Mouse (Mus musculus): ENCODE measurements around the gene Wars.

Gene Wars

GRCm38 (mm10) chr12:108827641-108828040, 66.3 kb downstream of the Wars start:
- no peak for ATAC-seq (ENCODE audit: insufficient number of reproducible peaks, low FRiP score, low TSS enrichment)

- peak; percentile 43; the same call in 1 of the 2 replicates for ATAC-seq (ENCODE audit: insufficient number of reproducible peaks, low FRiP score, low TSS enrichment)
These were observed 66.9 kb downstream of the Wars start for GRCm38 (mm10) chr12:108826958-108827535.

- peak; percentile 80 for ATAC-seq (ENCODE audit: insufficient number of reproducible peaks, low FRiP score, low TSS enrichment)
These were observed 67.6 kb downstream of the Wars start for GRCm38 (mm10) chr12:108826282-108826957.

- no peak for ATAC-seq (ENCODE audit: insufficient number of reproducible peaks, low FRiP score, low TSS enrichment)
These were observed 68.3 kb downstream of the Wars start for GRCm38 (mm10) chr12:108825561-108826224.

GRCm38 (mm10) chr12:108824225-108824874, 69.6 kb downstream of the Wars start:
- ATAC-seq (ENCODE audit: insufficient number of reproducible peaks, low FRiP score, low TSS enrichment): no peak

- ATAC-seq (ENCODE audit: insufficient number of reproducible peaks, low FRiP score, low TSS enrichment): no peak
These were observed 70.9 kb downstream of the Wars start for GRCm38 (mm10) chr12:108823036-108823435.

- ATAC-seq (ENCODE audit: insufficient number of reproducible peaks, low FRiP score, low TSS enrichment): no peak
These were observed 73.5 kb downstream of the Wars start for GRCm38 (mm10) chr12:108820461-108820860.

- no peak for ATAC-seq (ENCODE audit: insufficient number of reproducible peaks, low FRiP score, low TSS enrichment)
These were observed 77.4 kb downstream of the Wars start for GRCm38 (mm10) chr12:108816569-108816968.

GRCm38 (mm10) chr12:108814470-108814869, 79.5 kb downstream of the Wars start:
- ATAC-seq (ENCODE audit: insufficient number of reproducible peaks, low FRiP score, low TSS enrichment): no peak

- no peak for ATAC-seq (ENCODE audit: insufficient number of reproducible peaks, low FRiP score, low TSS enrichment)
These were observed 81.5 kb downstream of the Wars start for GRCm38 (mm10) chr12:108812463-108812862.

- ATAC-seq (ENCODE audit: insufficient number of reproducible peaks, low FRiP score, low TSS enrichment): peak; percentile 36; the same call in 1 of the 2 replicates
These were observed 82.8 kb downstream of the Wars start for GRCm38 (mm10) chr12:108811133-108811532.

GRCm38 (mm10) chr12:108810309-108810708, 83.7 kb downstream of the Wars start:
- no peak for ATAC-seq (ENCODE audit: insufficient number of reproducible peaks, low FRiP score, low TSS enrichment)
